Mouse (Mus musculus) activated CD4-positive, CD25-positive, alpha-beta regulatory T cell, adult 4 months (primary cell): Measurements from ENCODE around the gene Bmp4. TPM values are rescaled to one million over a fixed set of nuclear protein-coding genes. Genes with fewer than 3 reads are reported as not detected.

Source experiments
- ATAC-seq: one replicate; pipeline ENCODE4 v1.8.0; 2017
- polyA plus RNA-seq, 2 experiments: library from polyadenylated mRNA; unstranded; fragments of 100-300 nt; shearing (Covaris generic); gene quantifications; one replicate each; pipeline ENCODE4 v1.2.1; 2017

Bmp4 gene
- under 1 TPM in 1 of 2 experiments, not detected in 1; 0.26 TPM for polyA plus RNA-seq

- no peak for ATAC-seq
Observed at GRCm38 (mm10) chr14:46390249-46390775, at the start of gene Bmp4. TSS of gene Bmp4 (minus strand) at chr14:46390669.

- ATAC-seq, result no peak
Observed at GRCm38 (mm10) chr14:46439461-46440048, 49.1 kb upstream of the Bmp4 start.

GRCm38 (mm10) chr14:46436471-46437090, 46.1 kb upstream of the Bmp4 start:
- ATAC-seq, result no peak

GRCm38 (mm10) chr14:46430231-46430630, 39.8 kb upstream of the Bmp4 start:
- no peak for ATAC-seq

- no peak for ATAC-seq
Observed at GRCm38 (mm10) chr14:46427251-46427650, 36.8 kb upstream of the Bmp4 start.

- no peak for ATAC-seq
Observed at GRCm38 (mm10) chr14:46421823-46422222, 31.4 kb upstream of the Bmp4 start.

- no peak for ATAC-seq
Observed at GRCm38 (mm10) chr14:46419269-46419668, 28.8 kb upstream of the Bmp4 start.

GRCm38 (mm10) chr14:46418371-46419097, 28.1 kb upstream of the Bmp4 start:
- no peak for ATAC-seq

- ATAC-seq, result no peak
Observed at GRCm38 (mm10) chr14:46412497-46413000, 22.1 kb upstream of the Bmp4 start.

GRCm38 (mm10) chr14:46410557-46411120, 20.2 kb upstream of the Bmp4 start:
- no peak for ATAC-seq

GRCm38 (mm10) chr14:46409016-46409415, 18.5 kb upstream of the Bmp4 start:
- no peak for ATAC-seq

- ATAC-seq, result no peak
Observed at GRCm38 (mm10) chr14:46408319-46408718, 17.9 kb upstream of the Bmp4 start.

- ATAC-seq, result no peak
Observed at GRCm38 (mm10) chr14:46399925-46400324, 9.5 kb upstream of the Bmp4 start.

- no peak for ATAC-seq
Observed at GRCm38 (mm10) chr14:46398091-46398695, 7.7 kb upstream of the Bmp4 start.

- no peak for ATAC-seq
Observed at GRCm38 (mm10) chr14:46391621-46392170, 1.2 kb upstream of the Bmp4 start.

GRCm38 (mm10) chr14:46389438-46390248, 826 bp downstream of the Bmp4 start:
- ATAC-seq, result no peak

- no peak for ATAC-seq
Observed at GRCm38 (mm10) chr14:46388636-46389035, 1.8 kb downstream of the Bmp4 start.

GRCm38 (mm10) chr14:46387821-46388481, 2.5 kb downstream of the Bmp4 start:
- ATAC-seq, result no peak

GRCm38 (mm10) chr14:46387357-46387671, 3.2 kb downstream of the Bmp4 start:
- no peak for ATAC-seq

GRCm38 (mm10) chr14:46386478-46387356, 3.8 kb downstream of the Bmp4 start:
- ATAC-seq, result no peak
